Mouse (Mus musculus): ENCODE data around the gene Dus1l. TPM values are rescaled to one million over a fixed set of nuclear protein-coding genes. Genes with fewer than 3 reads are reported as not detected.

Dus1l gene
- polyA plus RNA-seq, 1 experiment from 2014 or later: 99.2 TPM

DNA sequence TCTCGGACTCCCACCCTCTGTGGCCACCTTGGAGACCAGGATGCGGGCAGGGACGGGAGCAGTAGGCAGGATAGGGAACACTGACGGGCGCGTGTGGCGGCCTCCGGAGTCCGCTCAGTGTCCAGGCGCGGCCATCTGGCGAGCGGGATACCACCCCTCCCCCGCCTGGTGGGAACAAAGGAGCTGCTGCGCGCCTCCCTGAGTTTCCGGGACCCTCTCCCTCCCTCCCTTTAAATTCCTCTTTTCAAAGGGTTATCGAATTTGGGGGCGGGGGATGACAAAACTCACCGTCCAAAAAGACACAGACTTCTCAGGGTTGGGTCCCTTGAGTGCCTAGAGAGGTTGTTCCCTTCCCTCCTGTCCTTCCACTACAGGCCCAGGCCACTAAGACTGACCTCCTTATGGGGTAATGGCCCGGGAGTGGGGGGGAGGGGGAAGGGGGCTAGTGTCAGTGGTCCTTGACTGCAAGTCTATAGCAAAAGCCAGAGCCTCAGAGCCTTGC lies 28.6 kb upstream of the Dus1l start:
- WGBS: 0% methylated on average over 21 of the region's 21 CpGs
- peaks cover 29% of the 10 kb centered on the region for H3K36me3 ChIP-seq
- H3K27me3 ChIP-seq (ENCODE audit: low read depth, poor library complexity, severe bottlenecking): peaks cover 5% of the 10 kb centered on the region; the same call in 1 of the 2 replicates
- H3K4me3 ChIP-seq: peak overlapping the region; percentile 97
- peak overlapping the region; percentile 100 for H3K27ac ChIP-seq (replicated peaks)
- peaks cover 70% of the 10 kb centered on the region for H3K4me1 ChIP-seq
- no peak for DNase-seq (ENCODE audit: low spot score)
- no peaks in the 10 kb centered on the region for H3K9me3 ChIP-seq (replicated peaks)

GRCm38 (mm10) chr11:120823956-120824786 lies 28.0 kb upstream of the Dus1l start, which contains the start of gene Fasn:
Fasn (minus strand) TSS chr11:120824547.
- H3K9me3 ChIP-seq (replicated peaks): no peaks in the 10 kb centered on the region
- peaks cover 70% of the 10 kb centered on the region for H3K4me1 ChIP-seq
- WGBS: under 1% methylated on average over 109 of the region's 109 CpGs
- peak within 1 kb of the TSS; percentile 97 for H3K4me3 ChIP-seq
- peak; percentile 99 for DNase-seq (ENCODE audit: low spot score)
- peaks cover 36% of the 10 kb centered on the region for H3K36me3 ChIP-seq
- peak within 1 kb of the TSS; percentile 100 for H3K27ac ChIP-seq (replicated peaks)
- peaks cover 5% of the 10 kb centered on the region; the same call in 1 of the 2 replicates for H3K27me3 ChIP-seq (ENCODE audit: low read depth, poor library complexity, severe bottlenecking)

DNA sequence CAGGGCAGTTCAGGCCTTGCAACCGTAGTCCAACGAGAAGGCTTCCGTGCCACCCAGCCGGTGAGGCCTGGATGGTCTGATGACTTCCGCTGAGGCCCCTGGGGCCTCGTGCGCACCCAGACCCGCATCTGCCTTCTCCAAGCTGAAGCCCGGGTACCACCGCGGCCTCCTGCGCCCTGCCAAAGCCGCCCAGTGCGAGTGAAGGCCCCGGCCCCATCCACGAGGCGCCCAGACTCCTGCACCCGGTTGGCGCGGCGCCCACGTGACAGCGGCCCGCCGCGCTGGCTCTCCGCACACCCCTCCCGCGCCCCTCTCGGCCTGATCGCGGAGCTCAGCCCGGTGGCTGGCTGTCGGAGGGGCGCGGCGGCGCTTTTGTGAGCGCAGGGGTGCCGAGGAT lies 27.3 kb upstream of the Dus1l start:
- WGBS: under 1% methylated on average over 40 of the region's 40 CpGs
- H3K4me1 ChIP-seq: peaks cover 68% of the 10 kb centered on the region
- H3K36me3 ChIP-seq: peaks cover 42% of the 10 kb centered on the region
- peak overlapping the region; percentile 97 for H3K4me3 ChIP-seq
- H3K27me3 ChIP-seq (ENCODE audit: low read depth, poor library complexity, severe bottlenecking): peaks cover 2% of the 10 kb centered on the region; the same call in 1 of the 2 replicates
- peak overlapping the region; percentile 100 for H3K27ac ChIP-seq (replicated peaks)
- DNase-seq (ENCODE audit: low spot score): no peak
- H3K9me3 ChIP-seq (replicated peaks): no peaks in the 10 kb centered on the region

- peak overlapping the region; percentile 97 for H3K4me3 ChIP-seq
- WGBS: under 1% methylated on average over 14 of the region's 14 CpGs
- H3K4me1 ChIP-seq: peaks cover 65% of the 10 kb centered on the region
- no peak for DNase-seq (ENCODE audit: low spot score)
- H3K36me3 ChIP-seq: peaks cover 47% of the 10 kb centered on the region
- no peaks in the 10 kb centered on the region for H3K9me3 ChIP-seq (replicated peaks)
- H3K27ac ChIP-seq (replicated peaks): peak overlapping the region; percentile 100
- no peaks in the 10 kb centered on the region for H3K27me3 ChIP-seq (ENCODE audit: low read depth, poor library complexity, severe bottlenecking)
These were observed 26.8 kb upstream of the Dus1l start for GRCm38 (mm10) chr11:120822831-120823550.

DNA sequence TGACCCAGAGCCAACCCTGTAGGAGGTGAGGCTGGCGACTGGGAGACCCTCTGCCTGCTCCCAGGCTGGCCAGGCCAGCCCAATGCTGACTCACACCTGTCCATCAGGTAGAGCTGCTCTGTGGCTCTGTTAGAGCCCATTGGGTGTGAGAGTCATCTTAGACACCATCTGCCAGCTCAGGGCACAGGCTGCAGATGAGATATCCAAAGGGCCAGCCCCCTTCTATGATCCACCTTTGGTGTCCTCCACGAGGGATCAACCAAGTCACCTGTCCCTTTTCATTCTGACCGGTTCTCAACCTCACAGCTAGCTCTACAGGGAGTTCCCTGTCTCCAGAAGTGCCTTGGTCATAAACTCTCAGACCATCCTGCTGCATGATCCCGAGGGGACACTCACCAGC lies 26.1 kb upstream of the Dus1l start:
- no peaks in the 10 kb centered on the region for H3K9me3 ChIP-seq (replicated peaks)
- 73% methylated on average over 4 of the region's 4 CpGs for WGBS
- H3K4me3 ChIP-seq: peak overlapping the region; percentile 97
- no peaks in the 10 kb centered on the region for H3K27me3 ChIP-seq (ENCODE audit: low read depth, poor library complexity, severe bottlenecking)
- no peak for DNase-seq (ENCODE audit: low spot score)
- H3K27ac ChIP-seq (replicated peaks): peak overlapping the region; percentile 100
- H3K36me3 ChIP-seq: peaks cover 54% of the 10 kb centered on the region
- peaks cover 62% of the 10 kb centered on the region for H3K4me1 ChIP-seq

GRCm38 (mm10) chr11:120821076-120821922 lies 25.1 kb upstream of the Dus1l start:
- H3K27ac ChIP-seq (replicated peaks): 0 out of 2 replicates have a peak overlapping the region, but pooled peaks have one; percentile 13
- H3K9me3 ChIP-seq (replicated peaks): no peaks in the 10 kb centered on the region
- peaks cover 52% of the 10 kb centered on the region for H3K4me1 ChIP-seq
- no peaks in the 10 kb centered on the region for H3K27me3 ChIP-seq (ENCODE audit: low read depth, poor library complexity, severe bottlenecking)
- peaks cover 64% of the 10 kb centered on the region for H3K36me3 ChIP-seq
- peak overlapping the region; percentile 97 for H3K4me3 ChIP-seq
- DNase-seq (ENCODE audit: low spot score): no peak
- 93% methylated on average over 14 of the region's 14 CpGs for WGBS

DNA sequence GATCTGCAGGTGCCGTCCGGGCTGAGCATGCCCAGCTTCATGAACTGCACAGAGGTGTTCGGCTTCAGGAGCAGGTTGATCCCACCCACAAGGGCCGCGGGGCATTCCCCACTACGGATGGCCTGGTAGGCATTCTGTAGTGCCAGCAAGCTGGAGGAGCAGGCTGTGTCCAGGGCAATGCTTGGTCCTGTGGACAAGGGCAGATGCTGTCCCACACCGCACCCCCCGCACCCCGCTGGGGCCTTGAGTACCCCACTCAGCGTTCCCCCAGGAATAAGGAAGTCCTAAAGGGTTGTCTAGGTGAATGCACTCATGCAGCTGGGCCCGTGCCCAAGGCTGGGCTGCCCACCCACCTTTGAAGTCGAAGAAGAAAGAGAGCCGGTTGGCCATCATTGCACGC lies 24.3 kb upstream of the Dus1l start:
- Histone ChIP-seq H3K4me3 (peak overlapping the region; percentile 97), H3K27ac (replicated peaks) (0 out of 2 replicates have a peak overlapping the region, but pooled peaks have one; percentile 13), H3K27me3 (ENCODE audit: low read depth, poor library complexity, severe bottlenecking) (no peaks in the 10 kb centered on the region), H3K9me3 (replicated peaks) (no peaks in the 10 kb centered on the region), H3K36me3 (peaks cover 72% of the 10 kb centered on the region), H3K4me1 (peaks cover 44% of the 10 kb centered on the region)
- no peak for DNase-seq (ENCODE audit: low spot score)
- WGBS: 93% methylated on average over 14 of the region's 14 CpGs

- Histone ChIP-seq H3K36me3 (peaks cover 82% of the 10 kb centered on the region), H3K4me1 (peaks cover 34% of the 10 kb centered on the region), H3K9me3 (replicated peaks) (no peaks in the 10 kb centered on the region), H3K27me3 (ENCODE audit: low read depth, poor library complexity, severe bottlenecking) (no peaks in the 10 kb centered on the region), H3K27ac (replicated peaks) (no peak overlapping the region), H3K4me3 (no peak overlapping the region)
- DNase-seq (ENCODE audit: low spot score): no peak
- 97% methylated on average over 6 of the region's 6 CpGs for WGBS
These were observed 23.4 kb upstream of the Dus1l start for GRCm38 (mm10) chr11:120819556-120819955.

GRCm38 (mm10) chr11:120818251-120818650 lies 22.0 kb upstream of the Dus1l start:
- H3K36me3 ChIP-seq: peaks cover 95% of the 10 kb centered on the region
- WGBS: 96% methylated on average over 13 of the region's 13 CpGs
- H3K4me3 ChIP-seq: no peak overlapping the region
- no peak for DNase-seq (ENCODE audit: low spot score)
- no peaks in the 10 kb centered on the region for H3K9me3 ChIP-seq (replicated peaks)
- H3K27me3 ChIP-seq (ENCODE audit: low read depth, poor library complexity, severe bottlenecking): no peaks in the 10 kb centered on the region
- H3K4me1 ChIP-seq: peaks cover 28% of the 10 kb centered on the region
- H3K27ac ChIP-seq (replicated peaks): no peak overlapping the region

DNA sequence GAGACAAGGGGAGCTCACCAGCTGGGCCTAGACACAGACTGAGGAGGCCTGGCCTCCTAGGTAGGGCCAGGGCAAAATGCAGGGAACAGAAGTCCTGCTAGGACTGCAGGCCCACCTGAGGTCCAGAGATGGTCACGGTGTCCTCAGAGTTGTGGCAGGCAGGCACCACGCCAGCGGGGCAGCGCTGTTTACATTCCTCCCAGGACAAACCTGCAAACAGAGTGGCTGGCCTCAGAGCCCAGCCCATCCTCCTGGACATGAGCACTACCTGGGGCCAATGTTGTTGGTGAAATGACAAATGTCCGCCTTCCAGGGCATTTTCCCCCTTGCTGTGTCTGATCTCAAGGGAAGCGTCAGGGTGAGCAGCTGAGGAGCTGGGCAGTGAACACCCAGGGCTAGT lies 21.2 kb upstream of the Dus1l start:
- H3K9me3 ChIP-seq (replicated peaks): no peaks in the 10 kb centered on the region
- H3K36me3 ChIP-seq: peaks cover 100% of the 10 kb centered on the region
- WGBS: 96% methylated on average over 6 of the region's 6 CpGs
- no peak overlapping the region for H3K27ac ChIP-seq (replicated peaks)
- no peak for DNase-seq (ENCODE audit: low spot score)
- no peak overlapping the region for H3K4me3 ChIP-seq
- peaks cover 19% of the 10 kb centered on the region for H3K4me1 ChIP-seq
- H3K27me3 ChIP-seq (ENCODE audit: low read depth, poor library complexity, severe bottlenecking): no peaks in the 10 kb centered on the region

GRCm38 (mm10) chr11:120812068-120812467 lies 15.9 kb upstream of the Dus1l start:
- Histone ChIP-seq H3K9me3 (replicated peaks) (no peaks in the 10 kb centered on the region), H3K27me3 (ENCODE audit: low read depth, poor library complexity, severe bottlenecking) (no peaks in the 10 kb centered on the region), H3K36me3 (peaks cover 100% of the 10 kb centered on the region), H3K4me1 (no peaks in the 10 kb centered on the region), H3K4me3 (0 out of 2 replicates have a peak overlapping the region, but pooled peaks have one; percentile 1), H3K27ac (replicated peaks) (no peak overlapping the region)
- WGBS: 96% methylated on average over 16 of the region's 16 CpGs
- DNase-seq (ENCODE audit: low spot score): no peak

DNA sequence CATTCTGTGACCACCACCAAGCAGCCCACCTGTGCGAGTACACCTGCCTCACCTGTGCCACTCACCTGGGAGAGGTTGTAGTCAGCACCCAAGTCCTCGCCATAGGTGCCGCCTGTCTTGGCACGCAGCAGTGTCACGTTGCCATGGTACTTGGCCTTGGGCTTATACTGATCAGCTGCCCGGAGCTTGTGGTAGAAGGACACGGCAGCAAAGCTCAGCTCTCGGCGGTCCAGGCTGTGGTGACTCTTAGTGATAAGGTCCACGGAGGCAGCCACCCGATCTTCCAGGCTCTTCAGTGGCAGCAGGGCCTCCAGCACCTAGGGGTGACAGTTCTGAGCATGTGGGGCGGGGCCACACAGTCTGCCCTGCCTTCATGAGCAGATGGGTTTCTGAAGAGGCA lies 11.8 kb upstream of the Dus1l start:
- no peaks in the 10 kb centered on the region for H3K27me3 ChIP-seq (ENCODE audit: low read depth, poor library complexity, severe bottlenecking)
- peaks cover 84% of the 10 kb centered on the region for H3K36me3 ChIP-seq
- H3K4me1 ChIP-seq: no peaks in the 10 kb centered on the region
- H3K9me3 ChIP-seq (replicated peaks): no peaks in the 10 kb centered on the region
- 97% methylated on average over 12 of the region's 12 CpGs for WGBS
- no peak overlapping the region for H3K27ac ChIP-seq (replicated peaks)
- H3K4me3 ChIP-seq: no peak overlapping the region
- no peak for DNase-seq (ENCODE audit: low spot score)
